Mouse (Mus musculus) lung, adult 2 months (tissue): ENCODE results near the gene Sec14l4.

Experiments used
- CTCF ChIP-seq: fragments of 200-500 bp; IDR thresholded peaks from 2 replicates; pipeline ENCODE4 v1.5.1; 2011; ENCODE audit warnings: mild to moderate bottlenecking, low read length, control low read depth; ENCODE audit not compliant: insufficient read depth
- POLR2A ChIP-seq: fragments of 200-500 bp; IDR thresholded peaks from 2 replicates; pipeline ENCODE4 v1.6.1; 2011; ENCODE audit warnings: low read depth, mild to moderate bottlenecking, control low read depth, low read length, borderline replicate concordance; ENCODE audit errors: extremely low read depth

- TF ChIP-seq POLR2A (no peak), CTCF (no peak)
These were observed 47.2 kb upstream of the Sec14l4 start for GRCm38 (mm10) chr11:3983863-3984745.
